Mouse (Mus musculus) thymus, adult 2 months (tissue): ENCODE data around the gene Rab11b. TPM values are rescaled to one million over a fixed set of nuclear protein-coding genes. Genes with fewer than 3 reads are reported as not detected.

Experiments used
- DNase-seq: peaks from one replicate; pipeline ENCODE4 v3.0.0; 2021
- H3K27ac ChIP-seq: fragments of 200-500 bp; 2 replicates; pipeline ENCODE4 v1.5.1; 2012; ENCODE audit warnings: low read length, control low read depth; ENCODE audit not compliant: control insufficient read depth, insufficient read depth
- H3K27me3 ChIP-seq: fragments of 200-500 bp; 2 replicates; pipeline ENCODE4 v1.6.1; 2012; ENCODE audit warnings: mild to moderate bottlenecking, low read length, moderate library complexity, mixed read lengths; ENCODE audit not compliant: control insufficient read depth, insufficient read depth
- H3K36me3 ChIP-seq: fragments of 200-500 bp; 2 replicates; pipeline ENCODE4 v1.6.1; 2012; ENCODE audit warnings: mild to moderate bottlenecking, low read length, moderate library complexity; ENCODE audit not compliant: control insufficient read depth, insufficient read depth
- H3K4me1 ChIP-seq: fragments of 200-500 bp; replicated peaks from 2 replicates; pipeline ENCODE4 v1.6.1; 2012; ENCODE audit warnings: low read length; ENCODE audit not compliant: control insufficient read depth, insufficient read depth
- H3K4me3 ChIP-seq: fragments of 200-500 bp; 2 replicates; pipeline ENCODE4 v1.5.1; 2012; ENCODE audit warnings: mild to moderate bottlenecking, low read length, control low read depth, moderate library complexity; ENCODE audit not compliant: control insufficient read depth, insufficient read depth
- CTCF ChIP-seq: fragments of 200-500 bp; IDR thresholded peaks from 2 replicates; pipeline ENCODE4 v1.5.1; 2012; ENCODE audit warnings: mild to moderate bottlenecking, control low read depth, low read length, moderate library complexity, borderline replicate concordance; ENCODE audit not compliant: control insufficient read depth, poor library complexity, insufficient read depth; ENCODE audit errors: extremely low read depth
- POLR2A ChIP-seq: fragments of 200-500 bp; IDR thresholded peaks from 2 replicates; pipeline ENCODE4 v1.6.1; 2012; ENCODE audit warnings: mild to moderate bottlenecking, low read length, control low read depth, moderate library complexity; ENCODE audit not compliant: control insufficient read depth, poor library complexity, insufficient read depth; ENCODE audit errors: extremely low read depth
- WGBS: fragments of 180-500 bp; shearing (Covaris S2); methylation state at CpG from one replicate; pipeline ENCODE4 v1.1.7; 2018; 5-methylcytosine and 5-hydroxymethylcytosine counted together
- polyA plus RNA-seq: library from polyadenylated mRNA; depleted of rRNA; stranded (reverse); fragments of >200 nt; gene quantifications from 2 replicates; pipeline ENCODE4 v1.2.3, GENCODE M21; 2012

The Rab11b gene
- polyA plus RNA-seq, 1 experiment = 464 TPM

DNA sequence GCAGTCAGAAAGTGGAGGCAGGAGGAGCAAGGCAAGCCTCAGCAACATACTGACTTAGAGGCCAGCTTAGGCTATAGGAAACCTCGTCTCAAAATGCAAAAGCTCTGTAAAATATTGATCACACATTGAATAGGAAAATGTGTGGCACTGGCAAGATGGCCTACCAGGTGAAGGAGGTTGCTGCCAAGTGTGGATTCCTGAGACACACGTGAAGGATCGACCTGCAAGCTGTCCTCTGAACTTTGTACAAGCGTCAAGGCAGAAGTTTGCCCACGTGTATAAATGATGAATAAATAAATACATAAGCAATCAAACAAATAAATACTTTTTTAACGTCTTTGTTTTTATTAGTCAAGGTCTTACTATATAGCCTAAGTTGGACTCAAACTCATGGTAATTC is 13.1 kb upstream of the Rab11b start:
- Histone ChIP-seq H3K4me1 (no peaks in the 10 kb centered on the region), H3K36me3 (no peaks in the 10 kb centered on the region), H3K27me3 (no peaks in the 10 kb centered on the region), H3K27ac (no peak overlapping the region), H3K4me3 (no peak overlapping the region)
- DNase-seq = no peak
- WGBS = 95% methylated on average over 6 of the region's 6 CpGs
- TF ChIP-seq POLR2A (no peak), CTCF (no peak)

- Histone ChIP-seq H3K4me3 (no peak overlapping the region), H3K4me1 (no peaks in the 10 kb centered on the region), H3K27me3 (no peaks in the 10 kb centered on the region), H3K36me3 (no peaks in the 10 kb centered on the region), H3K27ac (no peak overlapping the region)
- DNase-seq = no peak
- TF ChIP-seq CTCF (no peak), POLR2A (no peak)
- 98% methylated on average over 4 of the region's 4 CpGs for WGBS
These were observed 11.3 kb upstream of the Rab11b start for GRCm38 (mm10) chr17:33771617-33772016.

DNA sequence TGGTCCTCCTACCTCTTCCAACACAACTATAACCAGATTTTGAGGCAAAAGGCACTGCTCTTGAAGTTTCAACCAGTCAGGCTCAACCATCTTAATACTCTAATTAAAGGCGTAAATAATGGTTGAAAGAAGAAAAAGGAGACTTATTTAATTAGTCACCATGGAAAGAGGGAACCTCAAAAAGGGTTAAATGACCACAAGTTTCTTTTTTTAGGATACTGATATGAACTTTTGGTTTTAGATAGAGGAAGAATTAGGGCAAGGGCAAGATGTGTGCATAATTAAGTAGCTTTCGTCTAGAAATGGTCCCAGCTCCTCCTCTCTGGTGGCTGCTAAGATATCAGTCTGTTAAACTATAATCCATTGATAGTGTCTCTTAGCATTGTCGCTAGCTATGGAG is 6.1 kb upstream of the Rab11b start:
- Histone ChIP-seq H3K4me3 (no peak overlapping the region), H3K36me3 (no peaks in the 10 kb centered on the region), H3K27ac (no peak overlapping the region), H3K27me3 (no peaks in the 10 kb centered on the region), H3K4me1 (no peaks in the 10 kb centered on the region)
- WGBS = 69% methylated on average over 3 of the region's 3 CpGs
- no peak for TF ChIP-seq POLR2A
- TF ChIP-seq CTCF = no peak
- no peak for DNase-seq

GRCm38 (mm10) chr17:33759767-33760254 is 519 bp downstream of the Rab11b start:
- H3K4me3 ChIP-seq = peak overlapping the region; percentile 69
- TF ChIP-seq POLR2A = no peak
- no peak for TF ChIP-seq CTCF
- peaks cover 27% of the 10 kb centered on the region for H3K4me1 ChIP-seq
- under 1% methylated on average over 37 of the region's 38 CpGs for WGBS
- H3K36me3 ChIP-seq = no peaks in the 10 kb centered on the region
- no peaks in the 10 kb centered on the region for H3K27me3 ChIP-seq
- H3K27ac ChIP-seq = peak overlapping the region; percentile 90
- DNase-seq = peak; percentile 95

DNA sequence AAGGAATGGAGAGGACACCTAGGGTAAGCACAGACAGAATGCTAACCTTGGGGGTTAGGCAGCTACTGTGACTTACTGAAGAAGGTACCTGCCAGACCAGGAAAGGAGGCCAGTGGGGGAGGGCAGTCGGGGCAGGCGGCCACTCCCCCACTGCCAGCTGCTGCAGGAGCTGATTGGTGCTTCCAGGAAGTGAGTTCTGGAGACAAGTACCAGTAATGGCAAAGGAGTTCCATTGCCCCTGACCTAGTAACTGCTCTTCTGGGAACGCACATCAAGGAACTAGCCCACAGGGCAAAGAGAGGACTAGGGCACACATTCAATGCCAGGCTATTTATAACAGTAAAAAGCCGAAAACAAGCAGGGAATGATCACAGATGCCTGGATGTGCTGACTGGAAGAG is 3.1 kb downstream of the Rab11b start:
- Histone ChIP-seq H3K4me1 (peaks cover 34% of the 10 kb centered on the region), H3K36me3 (no peaks in the 10 kb centered on the region), H3K27ac (no peak overlapping the region), H3K4me3 (no peak overlapping the region), H3K27me3 (no peaks in the 10 kb centered on the region)
- TF ChIP-seq CTCF = no peak
- TF ChIP-seq POLR2A = no peak
- DNase-seq = no peak
- 86% methylated on average over 4 of the region's 4 CpGs for WGBS

- no peak for TF ChIP-seq POLR2A
- DNase-seq = no peak
- 98% methylated on average over 3 of the region's 3 CpGs for WGBS
- Histone ChIP-seq H3K36me3 (no peaks in the 10 kb centered on the region), H3K4me3 (no peak overlapping the region), H3K27me3 (no peaks in the 10 kb centered on the region), H3K27ac (no peak overlapping the region), H3K4me1 (peaks cover 34% of the 10 kb centered on the region)
These were observed 4.1 kb downstream of the Rab11b start for GRCm38 (mm10) chr17:33756108-33756790.

GRCm38 (mm10) chr17:33755418-33756107 is 4.8 kb downstream of the Rab11b start:
- Histone ChIP-seq H3K4me1 (peaks cover 34% of the 10 kb centered on the region), H3K27me3 (no peaks in the 10 kb centered on the region), H3K27ac (no peak overlapping the region), H3K4me3 (no peak overlapping the region), H3K36me3 (no peaks in the 10 kb centered on the region)
- no peak for DNase-seq
- WGBS = 85% methylated on average over 10 of the region's 10 CpGs
- TF ChIP-seq CTCF (no peak), POLR2A (no peak)
